Mouse (Mus musculus) heart, adult 10 weeks (tissue): ENCODE measurements around the gene Serac1. TPM values are rescaled to one million over a fixed set of nuclear protein-coding genes. Genes with fewer than 3 reads are reported as not detected.

ENCODE experiments used
- polyA plus RNA-seq: library from polyadenylated mRNA; stranded (reverse); fragments of 350-450 nt; fragmentation: Illumina TruSeq; extraction: RNeasy Lipid Tissue Mini Kit (QIAGEN cat#74804); gene quantifications from one replicate; pipeline ENCODE4 v1.2.3, GENCODE M21; 2014; ENCODE audit warnings: low read depth, low replicate concordance

Gene Serac1
- 10.0 TPM for polyA plus RNA-seq

DNA sequence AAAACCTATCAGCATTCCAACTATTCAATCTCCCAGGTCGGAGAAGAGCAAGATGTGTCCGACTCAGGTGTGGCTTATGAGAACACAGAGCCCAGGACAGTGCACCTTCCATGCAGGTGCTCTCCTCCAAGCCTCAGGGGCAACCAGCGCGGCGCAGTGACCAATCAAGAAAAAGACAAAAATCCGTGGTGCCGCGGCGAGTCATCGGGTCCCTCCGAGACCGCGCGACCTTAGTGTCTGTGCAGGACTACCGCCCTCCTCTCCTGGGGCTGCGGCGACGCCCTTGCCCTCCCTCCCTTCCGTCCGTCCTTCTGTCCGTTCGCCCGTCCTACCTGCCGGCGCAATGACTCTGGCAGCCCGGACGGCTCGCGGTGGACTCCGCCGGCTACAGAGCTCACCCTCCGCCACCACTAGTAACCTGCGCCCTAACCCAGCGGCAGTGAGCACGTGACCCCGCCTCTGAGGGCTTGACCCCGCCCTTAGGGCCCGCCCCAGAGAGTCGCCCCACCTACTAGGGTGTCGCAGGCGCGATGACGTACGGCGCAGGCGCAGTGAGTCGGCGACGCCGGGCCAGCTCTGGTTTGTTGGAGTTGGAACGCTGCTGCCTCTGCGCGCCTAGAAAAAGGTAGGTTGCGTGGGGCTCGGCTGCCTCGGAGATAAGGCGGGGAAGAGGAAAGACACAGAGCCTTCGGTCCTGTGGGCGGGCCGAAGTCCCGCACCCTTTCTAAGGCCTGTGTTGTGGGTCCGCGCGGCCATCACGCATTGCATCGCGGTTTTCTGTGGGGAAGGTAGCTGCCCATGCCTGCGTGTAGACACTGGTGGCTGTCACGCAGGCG is at the start of gene Serac1, which contains the start of gene Gtf2h5:
Gene Serac1 (minus strand): TSS at position 455 of the 836 bp plus-strand sequence.
Gene Gtf2h5 (plus strand): TSS at position 500 of the 836 bp plus-strand sequence.

DNA sequence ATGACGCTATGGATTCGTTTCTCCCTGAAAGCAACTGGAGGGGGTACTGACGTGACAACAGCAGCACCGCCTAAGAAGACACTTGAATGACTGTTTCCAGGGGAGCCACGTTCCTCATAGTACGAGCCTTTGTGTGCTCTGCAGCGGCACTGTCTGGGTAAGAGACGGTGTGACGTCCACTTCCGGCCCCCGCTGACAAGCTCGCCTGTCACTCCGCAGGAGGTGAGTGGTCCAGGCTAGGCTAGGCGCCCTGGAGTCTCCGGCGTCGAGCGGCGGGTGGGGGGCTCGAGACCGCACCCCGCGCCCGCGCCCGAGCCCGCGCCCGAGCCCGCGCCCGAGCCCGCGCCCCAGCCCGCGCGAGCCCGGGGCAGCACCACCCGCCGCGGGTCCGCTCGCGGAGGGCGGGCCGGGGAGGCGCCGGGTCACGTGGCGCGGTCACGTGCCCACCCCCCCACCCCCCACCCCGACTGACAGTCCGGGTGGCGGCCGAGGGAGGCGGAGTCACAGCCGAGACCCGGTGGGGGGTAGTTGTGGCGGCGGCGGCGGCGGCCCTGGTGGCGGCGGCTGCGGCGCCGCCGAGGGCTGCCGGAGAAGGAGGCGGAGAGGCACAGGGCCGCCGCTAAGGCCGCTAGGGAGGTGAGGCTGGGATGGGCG is 26.9 kb upstream of the Serac1 start, which contains the start of gene Tulp4:
Gene Tulp4 (plus strand): TSS at position 77 of the 654 bp plus-strand sequence.

Other genes with a start within 250 kb of the Serac1 start
- 27.1 TPM for gene Snx9, start 238.4 kb downstream of the Serac1 start, polyA plus RNA-seq
- 38.6 TPM for gene Synj2, start 138.5 kb downstream of the Serac1 start, polyA plus RNA-seq
- 54.6 TPM for gene Gtf2h5, start within 50 bp of the Serac1 start, polyA plus RNA-seq
- 33.5 TPM for gene Tulp4, start 26.7 kb upstream of the Serac1 start, polyA plus RNA-seq
- 9.6 TPM for gene Tmem181a, start 177.1 kb upstream of the Serac1 start, polyA plus RNA-seq
- gene Dynlt1a, start 237.8 kb upstream of the Serac1 start, polyA plus RNA-seq, result 0.58 TPM